Comparison of ENCODE assay signal across 8 mouse cellular contexts in the genomic region with DNA sequence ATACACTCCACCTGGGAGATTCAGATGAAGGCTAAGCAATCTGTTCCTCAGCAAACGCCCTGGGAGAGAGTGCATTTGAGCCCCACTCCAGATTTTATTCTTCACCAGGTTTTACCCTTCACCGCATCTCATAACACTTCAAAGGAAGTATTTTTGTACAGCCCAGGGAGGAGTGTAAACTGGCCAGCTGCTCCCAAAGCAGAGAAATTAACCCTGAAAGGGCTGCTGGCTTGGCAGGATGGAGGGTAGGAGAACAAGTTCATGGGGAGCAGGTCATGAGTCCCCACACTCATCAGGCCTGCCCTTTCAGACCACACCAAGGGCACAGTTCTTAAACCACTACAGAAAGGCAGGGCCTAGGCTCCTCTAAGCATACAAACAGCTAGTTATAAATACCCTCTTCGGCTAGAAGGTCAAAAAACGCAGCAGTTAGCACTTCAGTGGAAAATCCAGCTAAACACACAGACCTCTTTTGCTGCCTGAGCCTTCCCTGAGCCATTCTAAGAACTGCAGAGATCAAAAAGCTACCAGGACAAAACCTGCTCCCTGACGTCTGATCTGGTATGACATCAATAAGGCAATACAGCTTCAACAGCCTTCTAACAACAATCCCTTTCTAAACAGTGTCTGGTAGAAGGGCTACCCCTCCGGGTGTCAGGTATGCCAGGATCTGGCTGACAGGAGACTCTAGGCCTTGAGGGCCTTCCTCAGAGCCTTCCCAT. TPM values are rescaled to one million over a fixed set of nuclear protein-coding genes. Genes with fewer than 3 reads are reported as not detected.
DNase-seq lines count a peak whose midpoint lies in the region; ATAC-seq and TF ChIP-seq lines count a peak whose summit lies in the region.

No protein-coding gene starts in this region.

- peaks cover 61% of the 10 kb centered on the region for H3K4me1 ChIP-seq in embryonic facial prominence, embryonic 12.5 days
- H3K4me1 ChIP-seq in hindbrain, embryonic 12.5 days, result peaks cover 36% of the 10 kb centered on the region
- H3K4me1 ChIP-seq in midbrain, embryonic 10.5 days, result peaks cover 74% of the 10 kb centered on the region

- no peak overlapping the region for H3K4me3 ChIP-seq in layer of hippocampus, adult 2 months
- H3K4me3 ChIP-seq in embryonic facial prominence, embryonic 12.5 days, result no peak overlapping the region
- no peak overlapping the region for H3K4me3 ChIP-seq in hindbrain, embryonic 12.5 days
- H3K4me3 ChIP-seq in midbrain, embryonic 10.5 days, result no peak overlapping the region

- H3K27me3 ChIP-seq in embryonic facial prominence, embryonic 12.5 days, result no peaks in the 10 kb centered on the region
- no peaks in the 10 kb centered on the region for H3K27me3 ChIP-seq in hindbrain, embryonic 12.5 days
- H3K27me3 ChIP-seq in midbrain, embryonic 10.5 days (ENCODE audit: low read depth, poor library complexity, severe bottlenecking), result no peaks in the 10 kb centered on the region

- no peak for TF ChIP-seq CTCF in layer of hippocampus, adult 2 months (conservative IDR thresholded peaks at IDR 0.05)

- no peak; the same call in 1 of the 2 replicates for ATAC-seq in embryonic facial prominence, embryonic 12.5 days (ENCODE audit: insufficient number of reproducible peaks, insufficient read depth, low FRiP score, low TSS enrichment)
- ATAC-seq in hindbrain, embryonic 12.5 days (ENCODE audit: low FRiP score), result no peak

- peak overlapping the region; percentile 79 for H3K27ac ChIP-seq in layer of hippocampus, adult 2 months
- peak overlapping the region; percentile 74 for H3K27ac ChIP-seq in embryonic facial prominence, embryonic 12.5 days
- peak overlapping the region; percentile 45; the same call in 1 of the 2 replicates for H3K27ac ChIP-seq in hindbrain, embryonic 12.5 days
- H3K27ac ChIP-seq in midbrain, embryonic 10.5 days (replicated peaks), result peak overlapping the region; percentile 70

- no peak for DNase-seq in layer of hippocampus, adult 2 months (ENCODE audit: low spot score in 2 of 2)
- no peak for DNase-seq in layer of hippocampus, postnatal 25 days (ENCODE audit: extremely low spot score in 1 of 2, low spot score in 1 of 2)
- peak; percentile 14 for DNase-seq in left cerebral cortex, adult 11 months (ENCODE audit: low spot score)
- DNase-seq in midbrain, embryonic 10.5 days (ENCODE audit: low spot score), result peak; percentile 38
- no peak for DNase-seq in spleen, adult 12 weeks (ENCODE audit: low spot score)
- no peak for DNase-seq in cerebellum, adult 18-20 months

- WGBS in embryonic facial prominence, embryonic 12.5 days, result 14% methylated on average over 6 of the region's 6 CpGs
- 29% methylated on average over 6 of the region's 6 CpGs for WGBS in hindbrain, embryonic 12.5 days
- WGBS in midbrain, embryonic 10.5 days, result 22% methylated on average over 6 of the region's 6 CpGs

- 0 out of 2 replicates have a peak overlapping the region, but pooled peaks have one; percentile 13 for H3K4me2 ChIP-seq in embryonic facial prominence, embryonic 12.5 days (replicated peaks)
- H3K4me2 ChIP-seq in hindbrain, embryonic 12.5 days (replicated peaks), result no peak overlapping the region

- H3K36me3 ChIP-seq in embryonic facial prominence, embryonic 12.5 days, result no peaks in the 10 kb centered on the region
- no peaks in the 10 kb centered on the region for H3K36me3 ChIP-seq in hindbrain, embryonic 12.5 days
- H3K36me3 ChIP-seq in midbrain, embryonic 10.5 days, result no peaks in the 10 kb centered on the region

- no peaks in the 10 kb centered on the region for H3K9me3 ChIP-seq in embryonic facial prominence, embryonic 12.5 days
- no peaks in the 10 kb centered on the region for H3K9me3 ChIP-seq in hindbrain, embryonic 12.5 days (replicated peaks)
- no peaks in the 10 kb centered on the region for H3K9me3 ChIP-seq in midbrain, embryonic 10.5 days (replicated peaks)

- H3K9ac ChIP-seq in embryonic facial prominence, embryonic 12.5 days, result no peak overlapping the region
- H3K9ac ChIP-seq in hindbrain, embryonic 12.5 days, result no peak overlapping the region

RNA-seq across cellular contexts. Expression of gene Znrf3, which starts 28.9 kb away (rescaled TPM):
- 10 to 100 TPM; 20.2 to 24.1 TPM for total RNA-seq in layer of hippocampus, adult 2 months (2021)
- 10 to 100 TPM; 18.6 to 23.2 TPM for total RNA-seq in layer of hippocampus, postnatal 25 days (2021)
- 11.4 and 12.2 TPM in 2 replicates for polyA plus RNA-seq in embryonic facial prominence, embryonic 12.5 days (2016; fragmentation: Nextera tagmentation; extraction: Ambion mirVana)
- polyA plus RNA-seq in hindbrain, embryonic 12.5 days (2016; fragmentation: Nextera tagmentation; extraction: Ambion mirVana), result 8.2 and 8.3 TPM in 2 replicates
- polyA plus RNA-seq in midbrain, embryonic 10.5 days (2016; fragmentation: Nextera tagmentation; extraction: Ambion mirVana), result 12.2 and 12.8 TPM in 2 replicates

Comparison
In these comparisons a context has a peak if more than half of its experiments do, and no peak if none do; other contexts are left out.
1. DNase-seq: peak in left cerebral cortex, adult 11 months (single experiment) and midbrain, embryonic 10.5 days (single experiment); none in layer of hippocampus, adult 2 months (0 of 2), layer of hippocampus, postnatal 25 days (0 of 2), spleen, adult 12 weeks (single experiment) and cerebellum, adult 18-20 months (0 of 2).
2. Peak in every context shown above with its lines, with median percentiles within 50 percentile points of each other: H3K27ac ChIP-seq.